1 mouse cellular context compared by ENCODE assay signal in the genomic region with DNA sequence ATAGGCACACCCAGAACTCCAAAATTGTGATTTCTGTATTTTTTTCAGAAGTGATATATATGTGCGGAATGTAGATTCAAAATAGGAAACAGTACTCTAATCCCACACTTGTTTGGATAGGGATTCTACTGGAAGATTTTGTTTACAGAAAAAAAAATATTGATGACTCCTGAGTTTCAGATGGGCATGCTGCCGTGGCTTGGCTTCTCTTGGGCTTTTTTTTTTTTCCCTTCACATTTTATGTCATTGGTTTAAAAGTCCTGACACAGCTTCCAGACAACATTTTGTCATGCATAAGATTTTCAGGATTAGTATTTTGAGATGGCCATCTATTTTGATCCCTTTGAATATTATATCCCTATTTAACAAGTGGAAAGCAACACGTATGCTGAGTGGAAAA.
A peak's percentile ranks its signal among the peaks of the same experiment; 100 is the strongest.
TF ChIP-seq lines count a peak whose summit lies in the region.

No protein-coding gene starts in this region.

TF ChIP-seq in CH12.LX, 34 proteins besides CTCF, POLR2A, EP300 and RAD21 (continued from another document):
- TF ChIP-seq MAFK (IDR thresholded peaks at IDR 0.05; ENCODE audit: insufficient replicate concordance, low read length) = 0 out of 2 replicates have a peak, but pooled peaks have one; percentile 0
- no peak for TF ChIP-seq POLR2AphosphoS2 (IDR thresholded peaks at IDR 0.05; ENCODE audit: low read depth, low read length)
